Mouse (Mus musculus): ENCODE data around the gene Abt1.
"Not testable (repeated sequence)": the region's sequence is repeated elsewhere in the genome, so short reads cannot be mapped to it uniquely, and the experiment has no call there.

Gene Abt1

DNA sequence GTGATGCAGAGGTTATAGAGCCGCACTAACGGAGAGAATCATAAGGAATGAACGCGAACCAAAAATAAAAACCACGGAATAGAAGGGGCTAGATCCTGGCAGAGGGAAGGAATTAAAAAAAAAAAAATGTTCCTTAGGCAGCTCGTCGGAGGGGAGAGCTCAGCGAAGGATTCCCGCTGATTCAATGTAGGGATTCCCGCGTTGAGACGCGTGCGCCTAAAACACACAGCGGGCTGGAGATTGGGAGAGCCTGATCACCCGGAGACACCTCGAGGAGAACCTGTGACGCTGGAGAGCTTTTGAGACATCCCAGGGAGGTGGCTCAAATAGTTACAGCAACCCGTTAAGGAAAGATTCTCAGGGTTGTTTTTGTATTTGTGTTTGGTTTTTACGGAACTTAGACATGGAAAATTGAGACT, 11.4 kb downstream of the Abt1 start:
- peak; percentile 49 for DNase-seq

DNA sequence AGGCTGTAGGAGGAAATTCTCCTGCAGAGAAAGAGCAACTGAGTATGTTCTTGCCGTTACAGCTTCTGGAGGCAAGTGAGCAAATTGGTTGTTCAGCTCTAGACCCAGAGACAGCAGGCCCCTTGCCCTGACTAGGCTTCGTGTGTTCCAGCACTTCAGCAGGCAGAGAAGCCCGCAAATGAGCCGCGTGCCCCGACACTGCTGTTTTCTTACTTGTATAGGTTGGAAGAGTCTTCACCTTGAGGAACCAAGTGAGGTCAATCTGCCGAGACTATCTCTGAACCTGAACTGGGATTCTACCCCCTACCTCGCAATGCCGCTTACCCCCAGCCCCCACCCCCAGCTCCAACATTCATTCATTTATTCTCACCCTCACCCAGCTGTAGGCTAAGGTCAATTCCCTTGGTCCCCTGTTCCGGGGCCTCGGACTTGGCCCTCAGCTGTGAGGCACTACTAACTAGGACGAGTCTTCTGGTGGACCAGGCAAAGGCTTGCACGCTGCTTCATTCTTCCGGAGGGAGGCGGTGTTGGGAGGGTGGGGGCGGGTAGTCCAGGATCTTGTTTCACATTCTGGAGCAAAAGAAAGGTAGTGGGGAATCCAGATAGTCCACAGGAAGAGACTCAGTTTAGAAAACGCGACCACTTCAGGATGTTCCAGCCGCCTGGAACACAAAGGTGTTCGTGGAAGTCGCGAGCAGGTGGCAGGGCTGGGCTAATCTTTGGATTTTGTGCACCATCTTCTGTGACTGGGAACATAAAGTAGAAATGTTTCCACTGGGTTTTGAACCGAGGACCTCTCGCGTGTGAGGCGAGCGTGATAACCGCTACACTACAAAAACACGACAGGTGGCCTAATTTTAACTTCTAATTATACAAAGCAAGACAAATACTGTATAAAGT, 12.1 kb downstream of the Abt1 start:
- peak; percentile 58 for DNase-seq

DNA sequence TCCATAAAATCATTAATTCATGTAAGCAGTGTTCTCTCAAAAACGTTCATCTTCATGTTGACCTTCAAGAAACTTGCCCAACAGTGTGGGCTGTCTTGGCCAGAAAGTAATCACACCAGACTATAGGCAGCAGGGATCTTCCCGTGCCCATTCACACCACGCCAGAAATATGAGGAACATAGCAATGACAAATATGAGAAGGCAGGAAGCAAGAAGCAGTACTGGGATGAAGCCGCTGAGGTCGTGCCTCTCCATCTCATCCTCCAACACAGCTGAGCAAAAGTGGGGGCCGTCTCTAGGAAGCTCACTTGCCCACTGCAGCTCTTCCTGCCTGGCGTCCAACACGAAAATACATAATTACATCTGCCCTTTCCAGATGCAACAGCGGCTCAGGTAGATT, 13.0 kb downstream of the Abt1 start:
- DNase-seq: no peak

DNA sequence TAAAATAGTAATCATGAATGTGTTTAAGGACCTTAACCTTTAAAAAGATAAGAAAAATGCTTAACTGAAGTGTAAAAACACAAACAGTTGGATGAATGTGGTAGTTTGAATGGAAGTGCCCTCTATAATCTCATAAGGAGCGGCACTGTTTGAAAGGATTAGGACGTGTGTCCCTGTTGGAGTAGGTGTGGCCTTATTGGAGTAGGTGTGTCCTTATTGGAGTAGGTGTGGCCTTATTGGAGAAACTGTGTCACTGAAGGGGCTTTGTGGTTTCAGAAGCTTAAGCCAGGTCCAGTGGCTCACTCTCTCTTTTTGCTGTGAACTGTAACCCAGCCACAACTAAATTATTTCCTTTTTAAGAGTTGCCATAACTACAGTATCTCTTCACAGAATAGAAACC, 21.0 kb downstream of the Abt1 start:
- no peak for DNase-seq

DNA sequence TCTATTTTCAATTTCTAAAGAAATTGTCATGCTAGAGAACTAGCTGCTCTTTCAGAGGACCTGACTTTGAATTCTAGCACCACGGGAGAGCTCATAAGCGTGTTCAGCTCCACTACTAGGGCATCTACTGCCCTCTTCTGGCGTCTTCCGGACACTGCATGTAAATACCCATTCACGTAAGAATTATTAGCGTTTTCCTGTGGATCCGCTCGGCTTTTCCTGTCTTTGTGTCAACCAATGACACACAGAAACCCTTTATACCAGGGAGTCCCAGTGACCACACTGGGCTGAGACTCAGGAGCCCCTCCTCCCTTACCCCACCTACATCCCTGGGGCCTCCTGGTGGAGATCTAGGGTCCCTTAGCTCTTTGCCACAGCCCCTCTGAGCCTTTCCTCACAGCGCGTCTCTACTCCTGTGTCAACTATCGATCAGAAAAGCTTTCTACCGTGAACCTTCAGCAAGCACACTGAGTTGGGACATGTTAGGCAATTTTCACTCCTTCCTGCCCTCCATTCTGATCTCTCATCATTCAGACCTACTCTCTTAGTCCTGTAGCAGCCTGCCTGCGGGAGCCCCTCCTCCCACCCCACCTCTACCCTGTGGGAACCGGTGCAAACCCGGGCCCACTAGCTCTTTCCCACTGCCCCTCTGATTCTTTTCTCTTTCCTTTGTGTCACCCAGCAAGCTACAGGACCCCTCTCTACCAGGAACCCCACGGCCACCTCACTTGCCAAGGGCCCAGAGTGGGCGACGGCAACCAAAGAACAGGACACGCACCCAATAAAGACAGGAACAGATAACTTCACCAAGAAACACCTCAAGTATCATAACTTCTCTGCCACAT, 21.8 kb downstream of the Abt1 start:
- peak; percentile 85 for DNase-seq

GRCm38 (mm10) chr13:23400771-23401682, 22.6 kb downstream of the Abt1 start:
- DNase-seq: no peak

DNA sequence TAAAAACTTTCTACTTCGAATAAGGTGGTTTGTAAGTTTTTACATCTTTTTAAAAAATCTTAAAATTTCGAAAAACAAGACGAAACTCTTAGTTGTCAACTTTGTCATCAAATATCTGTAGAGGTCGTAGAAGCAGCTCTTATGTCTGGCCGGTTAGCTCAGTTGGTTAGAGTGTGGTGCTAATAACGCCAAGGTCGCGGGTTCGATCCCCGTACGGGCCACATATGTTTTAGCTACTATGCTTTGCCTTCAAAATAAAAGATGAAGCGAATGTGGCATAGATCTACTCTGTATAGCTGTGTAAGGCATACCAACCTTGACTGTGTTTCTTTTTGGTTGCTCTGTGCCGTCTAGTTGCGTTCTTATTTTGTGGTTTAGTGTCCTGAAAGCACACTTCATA, 26.8 kb downstream of the Abt1 start:
- not testable (repeated sequence) for DNase-seq

- peak; percentile 10 for DNase-seq
These were observed 27.4 kb downstream of the Abt1 start for GRCm38 (mm10) chr13:23396246-23396703.

GRCm38 (mm10) chr13:23395301-23396245, 28.1 kb downstream of the Abt1 start:
- peak; percentile 7 for DNase-seq

GRCm38 (mm10) chr13:23387548-23387947, 36.1 kb downstream of the Abt1 start:
- no peak for DNase-seq

- no peak for DNase-seq
These were observed 40.5 kb downstream of the Abt1 start for GRCm38 (mm10) chr13:23383127-23383526.

GRCm38 (mm10) chr13:23372433-23372832, 51.2 kb downstream of the Abt1 start:
- no peak for DNase-seq

DNA sequence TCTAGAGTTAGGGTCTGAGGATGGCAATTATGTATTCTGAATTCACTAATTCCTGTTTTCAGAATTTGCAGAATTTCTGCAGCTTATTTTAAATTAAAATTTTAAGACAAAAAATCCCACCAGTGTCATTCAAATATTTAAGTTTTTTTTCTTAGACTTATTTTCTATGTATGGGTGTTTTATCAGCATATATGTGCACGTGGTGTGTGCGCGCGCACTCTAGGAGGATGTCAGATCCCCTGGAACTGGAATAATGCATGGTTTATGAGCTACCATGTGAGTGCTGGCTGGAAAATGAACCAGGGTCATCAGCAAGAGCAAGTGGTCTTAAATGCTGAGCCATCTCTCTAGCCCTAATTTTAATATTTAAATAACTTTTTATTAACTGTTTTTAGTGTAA, 53.6 kb downstream of the Abt1 start:
- no peak for DNase-seq

DNA sequence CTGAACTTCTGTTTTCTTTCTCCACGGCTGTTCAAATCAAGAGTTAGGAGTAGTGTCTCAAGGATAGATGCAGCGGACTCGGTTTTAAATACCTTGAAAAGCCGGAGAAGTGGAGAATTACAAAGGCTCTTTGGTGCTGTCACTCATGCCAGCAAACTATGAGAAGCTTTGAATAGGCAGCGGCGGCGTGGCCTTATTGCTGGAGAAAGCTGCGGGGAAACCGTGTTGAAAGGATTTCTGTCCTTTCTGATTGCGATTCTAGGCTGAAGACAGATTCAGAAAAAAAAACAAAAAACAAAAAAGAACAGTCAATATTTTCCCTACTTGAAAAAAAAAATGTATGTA, 54.3 kb downstream of the Abt1 start:
- no peak for DNase-seq

GRCm38 (mm10) chr13:23368583-23369420, 54.9 kb downstream of the Abt1 start, which contains the start of gene Zfp322a:
Zfp322a (minus strand) TSS chr13:23369208.
- peak; percentile 91 for DNase-seq
